Mouse (Mus musculus) stomach, embryonic 14.5 days (tissue): ENCODE results near the gene Ntn4. TPM values are rescaled to one million over a fixed set of nuclear protein-coding genes. Genes with fewer than 3 reads are reported as not detected.

ENCODE experiments used
- ATAC-seq: fragments of 200-750 bp; cut with Nextera tagmentation; 2 replicates; pipeline ENCODE4 v1.8.0; 2017; ENCODE audit warnings: low read depth, moderate TSS enrichment; ENCODE audit not compliant: insufficient number of reproducible peaks, insufficient read depth, low FRiP score
- H3K27ac ChIP-seq: fragments of 300-500 bp; sonication (generic); 2 replicates; pipeline ENCODE4 v1.5.1; 2014; ENCODE audit warnings: mild to moderate bottlenecking, low read length, moderate library complexity, mixed read lengths
- H3K27me3 ChIP-seq: fragments of 300-500 bp; sonication (generic); 2 replicates; pipeline ENCODE4 v1.6.1; 2014; ENCODE audit warnings: low read length, control low read depth, mixed read lengths; ENCODE audit not compliant: control insufficient read depth, insufficient read depth
- H3K36me3 ChIP-seq: fragments of 300-500 bp; sonication (generic); 2 replicates; pipeline ENCODE4 v1.6.1; 2014; ENCODE audit warnings: mild to moderate bottlenecking, control low read depth, low read length, moderate library complexity, mixed read lengths; ENCODE audit not compliant: control insufficient read depth, insufficient read depth
- H3K4me1 ChIP-seq: fragments of 300-500 bp; sonication (generic); 2 replicates; pipeline ENCODE4 v1.6.1; 2014; ENCODE audit warnings: low read length, control low read depth, mixed read lengths; ENCODE audit not compliant: control insufficient read depth, insufficient read depth
- H3K4me2 ChIP-seq: fragments of 300-500 bp; sonication (generic); replicated peaks from 2 replicates; pipeline ENCODE4 v1.6.1; 2014; ENCODE audit warnings: low read depth, low read length, control low read depth
- H3K4me3 ChIP-seq: fragments of 300-500 bp; sonication (generic); 2 replicates; pipeline ENCODE4 v1.5.1; 2014; ENCODE audit warnings: low read depth, low read length, control low read depth
- H3K9ac ChIP-seq: fragments of 300-500 bp; sonication (generic); replicated peaks from 2 replicates; pipeline ENCODE4 v1.6.1; 2014; ENCODE audit warnings: low read depth, mild to moderate bottlenecking, control low read depth, low read length, moderate library complexity, mixed read lengths
- H3K9me3 ChIP-seq: fragments of 300-500 bp; sonication (generic); 2 replicates; pipeline ENCODE4 v1.6.1; 2016; ENCODE audit warnings: low read depth, low read length, control low read depth; ENCODE audit not compliant: control insufficient read depth
- WGBS: fragments of 180-500 bp; shearing (Covaris S2); extraction: QIAGEN DNeasy Blood & Tissue Kit; methylation state at CpG from one replicate; pipeline ENCODE4 v1.1.7; 2014; 5-methylcytosine and 5-hydroxymethylcytosine counted together
- polyA plus RNA-seq: library from polyadenylated mRNA; unstranded; fragments of >200 nt; fragmentation: Nextera tagmentation; extraction: Ambion mirVana; gene quantifications from 2 replicates; pipeline ENCODE4 v1.2.1, GENCODE M21; 2014

Gene Ntn4
- polyA plus RNA-seq, 1 experiment from 2014 or later, result 0.62 TPM

- Histone ChIP-seq H3K27ac (no peak overlapping the region), H3K27me3 (no peaks in the 10 kb centered on the region), H3K9me3 (no peaks in the 10 kb centered on the region), H3K36me3 (no peaks in the 10 kb centered on the region), H3K9ac (no peak overlapping the region), H3K4me1 (no peaks in the 10 kb centered on the region), H3K4me2 (no peak overlapping the region), H3K4me3 (no peak overlapping the region)
- 83% methylated on average over 5 of the region's 5 CpGs for WGBS
- no peak for ATAC-seq
Observed at GRCm38 (mm10) chr10:93721625-93722337, 81.3 kb downstream of the Ntn4 start.

- H3K36me3 ChIP-seq, result no peaks in the 10 kb centered on the region
- no peak overlapping the region for H3K4me3 ChIP-seq
- no peaks in the 10 kb centered on the region for H3K27me3 ChIP-seq
- 14% methylated on average over 11 of the region's 11 CpGs for WGBS
- H3K4me2 ChIP-seq, result no peak overlapping the region
- ATAC-seq, result no peak
- no peaks in the 10 kb centered on the region for H3K4me1 ChIP-seq
- no peaks in the 10 kb centered on the region for H3K9me3 ChIP-seq
- H3K9ac ChIP-seq, result no peak overlapping the region
- no peak overlapping the region for H3K27ac ChIP-seq
Observed at GRCm38 (mm10) chr10:93723942-93724542, 83.6 kb downstream of the Ntn4 start.

- 62% methylated on average over 5 of the region's 5 CpGs for WGBS
- H3K9ac ChIP-seq, result no peak overlapping the region
- no peak for ATAC-seq
- H3K36me3 ChIP-seq, result no peaks in the 10 kb centered on the region
- no peak overlapping the region for H3K27ac ChIP-seq
- H3K4me3 ChIP-seq, result no peak overlapping the region
- no peaks in the 10 kb centered on the region for H3K27me3 ChIP-seq
- no peaks in the 10 kb centered on the region for H3K4me1 ChIP-seq
- no peaks in the 10 kb centered on the region for H3K9me3 ChIP-seq
- H3K4me2 ChIP-seq, result no peak overlapping the region
Observed at GRCm38 (mm10) chr10:93728131-93728530, 87.7 kb downstream of the Ntn4 start.

- WGBS, result 80% methylated on average over 6 of the region's 6 CpGs
Observed at GRCm38 (mm10) chr10:93730514-93730913, 90.0 kb downstream of the Ntn4 start.

GRCm38 (mm10) chr10:93731248-93731691 lies 90.8 kb downstream of the Ntn4 start:
- no peaks in the 10 kb centered on the region for H3K9me3 ChIP-seq
- no peak overlapping the region for H3K9ac ChIP-seq
- no peak overlapping the region for H3K4me2 ChIP-seq
- no peaks in the 10 kb centered on the region for H3K4me1 ChIP-seq
- no peak overlapping the region for H3K27ac ChIP-seq
- H3K4me3 ChIP-seq, result no peak overlapping the region
- no peak for ATAC-seq
- 73% methylated on average over 9 of the region's 9 CpGs for WGBS
- no peaks in the 10 kb centered on the region for H3K27me3 ChIP-seq
- H3K36me3 ChIP-seq, result no peaks in the 10 kb centered on the region

More at GRCm38 (mm10) chr10:93730514-93730913, 90.0 kb downstream of the Ntn4 start:
- Histone ChIP-seq H3K4me1 (no peaks in the 10 kb centered on the region), H3K9me3 (no peaks in the 10 kb centered on the region), H3K4me3 (no peak overlapping the region), H3K27me3 (no peaks in the 10 kb centered on the region), H3K4me2 (no peak overlapping the region), H3K36me3 (no peaks in the 10 kb centered on the region), H3K27ac (no peak overlapping the region), H3K9ac (no peak overlapping the region)
- ATAC-seq, result no peak

- H3K4me1 ChIP-seq, result no peaks in the 10 kb centered on the region
- H3K4me2 ChIP-seq, result no peak overlapping the region
- no peak overlapping the region for H3K27ac ChIP-seq
- H3K36me3 ChIP-seq, result no peaks in the 10 kb centered on the region
- no peaks in the 10 kb centered on the region for H3K27me3 ChIP-seq
- no peak overlapping the region for H3K9ac ChIP-seq
- no peaks in the 10 kb centered on the region for H3K9me3 ChIP-seq
- ATAC-seq, result no peak
- H3K4me3 ChIP-seq, result no peak overlapping the region
- WGBS, result 42% methylated on average over 6 of the region's 6 CpGs
Observed at GRCm38 (mm10) chr10:93736114-93736645, 95.7 kb downstream of the Ntn4 start.

- 78% methylated on average over 5 of the region's 5 CpGs for WGBS
- H3K36me3 ChIP-seq, result no peaks in the 10 kb centered on the region
- no peaks in the 10 kb centered on the region for H3K27me3 ChIP-seq
- H3K4me1 ChIP-seq, result no peaks in the 10 kb centered on the region
- no peak overlapping the region for H3K9ac ChIP-seq
- H3K9me3 ChIP-seq, result no peaks in the 10 kb centered on the region
- H3K4me3 ChIP-seq, result no peak overlapping the region
- H3K27ac ChIP-seq, result no peak overlapping the region
- no peak for ATAC-seq
- H3K4me2 ChIP-seq, result no peak overlapping the region
Observed at GRCm38 (mm10) chr10:93737080-93737479, 96.6 kb downstream of the Ntn4 start.

- no peak overlapping the region for H3K4me2 ChIP-seq
- no peak overlapping the region for H3K9ac ChIP-seq
- no peak for ATAC-seq
- no peaks in the 10 kb centered on the region for H3K9me3 ChIP-seq
- no peaks in the 10 kb centered on the region for H3K4me1 ChIP-seq
- H3K36me3 ChIP-seq, result no peaks in the 10 kb centered on the region
- WGBS, result 70% methylated on average over 14 of the region's 14 CpGs
- H3K4me3 ChIP-seq, result no peak overlapping the region
- no peaks in the 10 kb centered on the region for H3K27me3 ChIP-seq
- H3K27ac ChIP-seq, result no peak overlapping the region
Observed at GRCm38 (mm10) chr10:93741446-93742096, 101.1 kb downstream of the Ntn4 start.
